Mouse (Mus musculus) liver, embryonic 14.5 days (tissue): Measurements from ENCODE around the gene Gm20894.
"Not testable (repeated sequence)": the region's sequence is repeated elsewhere in the genome, so short reads cannot be mapped to it uniquely, and the experiment has no call there.

ENCODE experiments used
- CTCF ChIP-seq: IDR thresholded peaks from 2 replicates; pipeline ENCODE4 v1.5.1; 2016; ENCODE audit warnings: antibody characterized with exemption, low read depth, control low read depth
- EP300 ChIP-seq: IDR thresholded peaks from 2 replicates; pipeline ENCODE4 v1.6.1; 2016; ENCODE audit warnings: antibody characterized with exemption, low read depth

DNA sequence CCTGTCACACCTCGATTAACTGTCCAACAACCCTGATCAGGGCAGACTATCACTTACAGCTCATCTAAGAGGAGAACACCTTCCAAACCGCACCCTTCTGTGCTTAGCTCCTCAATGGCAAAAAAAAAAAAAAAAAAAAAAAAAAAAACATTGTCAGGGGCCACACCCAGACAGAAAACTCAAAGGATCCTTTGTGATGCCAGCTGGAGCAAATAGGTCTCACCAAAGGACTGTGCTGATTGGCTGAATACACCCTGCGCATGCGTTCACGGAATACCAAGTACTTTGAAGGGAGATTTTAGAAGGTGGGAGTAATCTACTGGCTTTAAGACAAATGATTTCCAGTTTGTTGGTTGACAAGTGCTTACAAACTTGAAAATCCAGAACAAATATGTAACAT, at the start of gene Gm20894:
- TF ChIP-seq CTCF, EP300: not testable (repeated sequence)
